Mouse (Mus musculus) spleen, adult 2 months (tissue): Measurements from ENCODE around the gene Scfd2. TPM values are rescaled to one million over a fixed set of nuclear protein-coding genes. Genes with fewer than 3 reads are reported as not detected.

Source experiments
- DNase-seq, 2 experiments: peaks; one replicate each; pipeline versions ENCODE4 v3.0.0 to v3.0.0-alpha.2; 2012 to 2021; ENCODE audit warnings: low spot score in 2 of 2, low read depth in 1 of 2
- H3K27ac ChIP-seq: fragments of 200-500 bp; 2 replicates; pipeline ENCODE4 v1.5.1; 2012; ENCODE audit warnings: low read length, inconsistent platforms; ENCODE audit not compliant: insufficient read depth
- H3K27me3 ChIP-seq: fragments of 200-500 bp; 2 replicates; pipeline ENCODE4 v1.6.1; 2012; ENCODE audit warnings: mild to moderate bottlenecking, moderate library complexity, low read length, inconsistent platforms; ENCODE audit not compliant: control insufficient read depth, insufficient read depth
- H3K36me3 ChIP-seq: fragments of 200-500 bp; 2 replicates; pipeline ENCODE4 v1.6.1; 2012; ENCODE audit warnings: mild to moderate bottlenecking, low read length, inconsistent platforms; ENCODE audit not compliant: control insufficient read depth, insufficient read depth
- H3K4me1 ChIP-seq: fragments of 200-500 bp; 2 replicates; pipeline ENCODE4 v1.6.1; 2011; ENCODE audit warnings: inconsistent platforms; ENCODE audit not compliant: control insufficient read depth, insufficient read depth, insufficient read length
- H3K4me3 ChIP-seq: fragments of 200-500 bp; 2 replicates; pipeline ENCODE4 v1.5.1; 2011; ENCODE audit warnings: mild to moderate bottlenecking, inconsistent platforms; ENCODE audit not compliant: insufficient read depth, insufficient read length; ENCODE audit errors: extremely low read depth
- CTCF ChIP-seq: fragments of 200-500 bp; IDR thresholded peaks from 2 replicates; pipeline ENCODE4 v1.5.1; 2011; ENCODE audit warnings: mild to moderate bottlenecking, inconsistent platforms; ENCODE audit not compliant: insufficient read depth, insufficient read length, insufficient replicate concordance; ENCODE audit errors: extremely low read depth
- POLR2A ChIP-seq: fragments of 200-500 bp; IDR thresholded peaks from 2 replicates; pipeline ENCODE4 v1.6.1; 2011; ENCODE audit warnings: low read depth, low read length, inconsistent platforms
- WGBS: fragments of 180-500 bp; shearing (Covaris S2); methylation state at CpG from one replicate; pipeline ENCODE4 v1.1.7; 2018; 5-methylcytosine and 5-hydroxymethylcytosine counted together
- polyA plus RNA-seq: library from polyadenylated mRNA; depleted of rRNA; stranded (reverse); fragments of >200 nt; gene quantifications from 2 replicates; pipeline ENCODE4 v1.2.3, GENCODE M21; 2012

Scfd2 gene
- polyA plus RNA-seq, 1 experiment: 9.5 TPM

- 57% methylated on average over 4 of the region's 4 CpGs for WGBS
- Histone ChIP-seq H3K36me3 (no peaks in the 10 kb centered on the region), H3K4me3 (no peak overlapping the region), H3K27ac (no peak overlapping the region), H3K4me1 (no peaks in the 10 kb centered on the region; the same call in 1 of the 2 replicates), H3K27me3 (no peaks in the 10 kb centered on the region)
- peak in 1 of 2 experiments; percentile 9 for DNase-seq
- no peak for TF ChIP-seq POLR2A
These were observed 180.7 kb downstream of the Scfd2 start for GRCm38 (mm10) chr5:74350909-74351308.

GRCm38 (mm10) chr5:74348079-74348870 is 183.3 kb downstream of the Scfd2 start:
- 49% methylated on average over 11 of the region's 11 CpGs for WGBS

GRCm38 (mm10) chr5:74343045-74343444 is 188.5 kb downstream of the Scfd2 start:
- DNase-seq: no peak
- no peak overlapping the region for H3K4me3 ChIP-seq
- no peaks in the 10 kb centered on the region for H3K27me3 ChIP-seq
- no peak overlapping the region for H3K27ac ChIP-seq
- TF ChIP-seq POLR2A (no peak), CTCF (no peak)
- no peaks in the 10 kb centered on the region; the same call in 1 of the 2 replicates for H3K4me1 ChIP-seq
- 73% methylated on average over 2 of the region's 2 CpGs for WGBS
- no peaks in the 10 kb centered on the region for H3K36me3 ChIP-seq

More at GRCm38 (mm10) chr5:74348079-74348870, 183.3 kb downstream of the Scfd2 start:
- Histone ChIP-seq H3K4me3 (no peak overlapping the region), H3K4me1 (no peaks in the 10 kb centered on the region; the same call in 1 of the 2 replicates), H3K27ac (no peak overlapping the region), H3K27me3 (no peaks in the 10 kb centered on the region), H3K36me3 (no peaks in the 10 kb centered on the region)
- DNase-seq: no peak
- no peak for TF ChIP-seq POLR2A
- TF ChIP-seq CTCF: no peak

GRCm38 (mm10) chr5:74342557-74342956 is 189.0 kb downstream of the Scfd2 start:
- no peak overlapping the region for H3K4me3 ChIP-seq
- DNase-seq: no peak
- no peaks in the 10 kb centered on the region for H3K4me1 ChIP-seq
- TF ChIP-seq POLR2A (no peak), CTCF (no peak)
- H3K27ac ChIP-seq: no peak overlapping the region
- H3K36me3 ChIP-seq: no peaks in the 10 kb centered on the region
- H3K27me3 ChIP-seq: no peaks in the 10 kb centered on the region

GRCm38 (mm10) chr5:74337491-74337890 is 194.1 kb downstream of the Scfd2 start:
- H3K27ac ChIP-seq: no peak overlapping the region
- no peaks in the 10 kb centered on the region for H3K27me3 ChIP-seq
- TF ChIP-seq CTCF: no peak
- no peaks in the 10 kb centered on the region for H3K36me3 ChIP-seq
- WGBS: 69% methylated on average over 3 of the region's 3 CpGs
- no peak for DNase-seq
- no peaks in the 10 kb centered on the region for H3K4me1 ChIP-seq
- no peak overlapping the region for H3K4me3 ChIP-seq

GRCm38 (mm10) chr5:74336780-74337179 is 194.8 kb downstream of the Scfd2 start:
- H3K4me3 ChIP-seq: no peak overlapping the region
- TF ChIP-seq CTCF: no peak
- no peak for TF ChIP-seq POLR2A

GRCm38 (mm10) chr5:74333258-74333657 is 198.3 kb downstream of the Scfd2 start:
- H3K27me3 ChIP-seq: no peaks in the 10 kb centered on the region
- H3K36me3 ChIP-seq: no peaks in the 10 kb centered on the region
- WGBS: 88% methylated on average over 3 of the region's 3 CpGs
- no peak overlapping the region for H3K4me3 ChIP-seq
- H3K27ac ChIP-seq: no peak overlapping the region
- DNase-seq: no peak
- H3K4me1 ChIP-seq: no peaks in the 10 kb centered on the region
- TF ChIP-seq CTCF (no peak), POLR2A (no peak)

More at GRCm38 (mm10) chr5:74336780-74337179, 194.8 kb downstream of the Scfd2 start:
- Histone ChIP-seq H3K4me1 (no peaks in the 10 kb centered on the region), H3K27ac (no peak overlapping the region), H3K27me3 (no peaks in the 10 kb centered on the region), H3K36me3 (no peaks in the 10 kb centered on the region)
- no peak for DNase-seq
- WGBS: 87% methylated on average over 12 of the region's 12 CpGs
